Mouse (Mus musculus): ENCODE measurements around the gene Syn3. TPM values are rescaled to one million over a fixed set of nuclear protein-coding genes. Genes with fewer than 3 reads are reported as not detected.

The Syn3 gene
- total RNA-seq, 2 experiments from 2014 or later, result 0.62 TPM; not detected in 1

DNA sequence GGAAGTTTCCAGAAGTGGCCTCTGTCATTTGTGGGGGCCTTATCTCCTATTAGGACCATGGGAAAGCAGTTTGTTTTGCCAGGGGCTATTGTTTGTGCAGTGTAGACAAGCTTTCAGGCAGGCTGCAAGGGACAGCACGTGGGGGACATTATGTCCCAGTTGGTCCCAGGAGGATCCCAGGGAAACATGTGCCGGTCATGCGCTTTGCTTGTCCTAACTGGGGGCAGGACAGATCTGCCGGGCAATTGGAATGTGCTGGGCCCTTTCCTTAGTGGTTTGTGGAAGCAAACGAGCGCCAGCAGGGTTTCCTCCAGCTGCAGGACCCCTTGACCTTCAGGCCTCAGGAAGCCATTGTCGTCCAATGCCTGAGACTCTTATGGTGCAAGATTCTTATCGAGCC lies 157.1 kb downstream of the Syn3 start:
- no peak for ATAC-seq (replicated peaks; ENCODE audit: poor library complexity)

DNA sequence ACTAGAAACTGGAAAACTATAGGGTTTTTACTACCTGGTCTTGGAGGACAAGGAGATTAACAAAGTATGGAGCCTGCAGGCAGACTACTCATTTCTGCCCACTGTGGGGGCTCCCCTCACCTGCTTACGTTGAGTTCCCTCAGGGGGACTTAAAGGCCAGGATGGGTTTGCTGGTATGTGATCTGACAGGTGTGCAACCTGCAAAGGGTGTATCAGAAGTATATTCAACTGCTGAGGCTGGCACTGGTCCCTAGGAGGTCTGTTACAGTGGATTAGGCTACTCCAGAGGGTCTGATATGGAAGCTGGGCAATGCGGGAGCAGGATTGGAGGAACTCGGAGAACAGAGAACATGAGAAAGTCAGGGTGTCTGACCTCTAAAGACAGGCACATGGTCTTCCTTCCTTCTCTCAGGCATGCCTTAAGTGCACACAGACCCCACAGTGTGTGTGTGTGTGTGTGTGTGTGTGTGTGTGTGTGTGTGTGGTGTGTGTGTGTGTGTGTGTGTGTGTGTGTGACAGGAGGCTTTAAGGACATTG lies 157.6 kb downstream of the Syn3 start:
- no peak for ATAC-seq (replicated peaks; ENCODE audit: poor library complexity)

DNA sequence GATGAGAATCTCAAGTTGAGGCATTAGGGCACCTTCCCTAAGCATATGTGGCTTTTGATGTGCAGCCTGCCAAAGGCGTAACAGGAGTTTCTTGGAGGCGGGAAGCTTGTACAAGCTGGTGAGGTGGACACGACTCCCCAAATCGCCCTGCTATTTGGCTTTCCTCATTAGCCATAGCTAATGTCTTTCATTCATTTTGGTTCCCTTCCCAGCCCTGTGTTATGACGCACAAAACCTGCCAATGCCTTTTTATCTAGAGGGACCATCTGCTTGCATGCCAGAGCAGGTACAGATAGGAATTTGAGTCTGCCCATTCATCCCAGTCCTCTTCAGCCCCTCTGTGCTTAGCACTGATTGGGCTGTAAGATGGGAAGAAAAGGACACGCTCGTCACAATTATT lies 158.3 kb downstream of the Syn3 start:
- peak; percentile 30 for ATAC-seq (replicated peaks; ENCODE audit: poor library complexity)

DNA sequence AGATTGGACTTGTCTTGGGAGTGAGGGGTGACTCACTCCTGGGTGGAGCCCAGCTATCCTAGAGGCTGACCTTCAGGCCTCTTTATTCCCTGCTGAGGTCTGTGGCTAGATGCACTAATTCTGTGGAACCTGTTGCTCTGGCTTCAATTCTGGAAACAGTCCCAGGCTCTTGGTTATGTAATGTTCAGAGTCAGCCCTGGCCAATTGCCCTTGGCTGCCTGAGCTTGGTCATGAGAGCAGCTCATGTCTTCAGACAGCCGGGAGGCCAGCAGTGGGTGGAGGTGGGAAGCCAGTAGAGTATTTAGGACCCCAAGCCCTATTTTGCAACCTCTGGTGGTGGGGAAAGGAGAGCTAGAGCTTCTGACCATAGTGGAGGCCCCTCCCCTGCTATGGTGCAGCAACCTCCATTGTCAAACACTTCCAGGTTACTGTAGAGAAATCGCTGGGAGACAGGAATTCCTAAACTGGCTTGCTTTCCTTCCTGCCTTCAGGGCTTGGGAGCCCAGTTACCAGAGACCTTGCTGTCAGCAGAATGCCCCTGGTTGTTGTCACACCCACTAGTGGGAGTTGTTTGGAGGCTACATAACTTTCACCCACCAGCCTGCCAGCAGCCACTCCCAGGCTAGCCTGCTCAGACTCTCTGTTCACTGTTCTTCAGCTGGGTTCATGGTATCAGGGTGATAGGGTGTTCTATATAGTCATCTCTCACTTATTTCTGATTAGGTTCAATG lies 158.9 kb downstream of the Syn3 start:
- no peak for ATAC-seq (replicated peaks; ENCODE audit: poor library complexity)

DNA sequence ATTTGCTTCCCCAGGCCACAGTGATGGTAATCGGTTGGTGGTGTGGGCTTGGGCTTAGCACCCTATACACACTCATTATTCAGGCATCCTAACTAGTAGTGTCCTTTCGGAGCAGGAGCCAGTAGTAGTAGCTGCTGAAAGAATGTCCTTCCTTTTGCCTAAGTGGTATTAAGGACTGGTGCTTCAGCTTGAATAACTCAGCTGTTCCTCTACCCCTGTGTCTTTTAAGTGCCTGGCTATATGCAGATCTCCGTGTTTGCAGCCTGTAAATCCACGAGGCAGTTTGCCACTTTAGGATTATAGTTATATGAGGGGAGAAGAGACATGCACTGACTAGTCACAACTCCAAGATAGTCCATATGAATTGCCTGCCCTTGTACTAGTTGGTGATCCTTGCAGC lies 159.6 kb downstream of the Syn3 start:
- no peak for ATAC-seq (replicated peaks; ENCODE audit: poor library complexity)

DNA sequence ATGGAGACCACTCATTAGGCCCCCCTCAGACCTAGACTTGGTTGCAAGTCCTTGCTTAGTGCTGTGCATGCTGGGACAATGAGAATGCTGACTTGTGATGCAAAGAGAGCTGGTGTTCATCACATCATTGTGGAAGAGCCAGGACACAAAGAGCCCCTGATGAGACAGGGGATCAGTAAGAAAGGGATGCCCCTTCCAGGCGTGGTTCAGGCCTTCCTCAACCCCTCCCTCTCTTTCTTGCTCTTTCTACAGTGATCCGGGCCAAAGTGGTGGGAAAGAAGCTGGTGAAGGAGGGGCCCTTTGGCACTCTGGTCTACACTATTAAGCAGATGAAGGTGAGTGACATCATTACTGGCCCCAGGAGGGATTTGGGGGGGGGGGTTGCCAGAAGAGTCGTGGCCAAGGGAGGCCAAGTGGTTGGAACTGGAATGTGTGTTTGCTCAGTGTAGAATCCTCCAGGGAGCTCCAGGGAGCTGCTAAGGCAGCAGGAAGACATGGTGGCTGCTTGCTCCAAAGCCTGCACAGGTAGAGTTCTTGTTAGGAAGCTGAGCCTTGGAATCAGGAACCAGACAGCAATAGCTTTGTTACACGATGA lies 160.5 kb downstream of the Syn3 start:
- no peak for ATAC-seq (replicated peaks; ENCODE audit: poor library complexity)

DNA sequence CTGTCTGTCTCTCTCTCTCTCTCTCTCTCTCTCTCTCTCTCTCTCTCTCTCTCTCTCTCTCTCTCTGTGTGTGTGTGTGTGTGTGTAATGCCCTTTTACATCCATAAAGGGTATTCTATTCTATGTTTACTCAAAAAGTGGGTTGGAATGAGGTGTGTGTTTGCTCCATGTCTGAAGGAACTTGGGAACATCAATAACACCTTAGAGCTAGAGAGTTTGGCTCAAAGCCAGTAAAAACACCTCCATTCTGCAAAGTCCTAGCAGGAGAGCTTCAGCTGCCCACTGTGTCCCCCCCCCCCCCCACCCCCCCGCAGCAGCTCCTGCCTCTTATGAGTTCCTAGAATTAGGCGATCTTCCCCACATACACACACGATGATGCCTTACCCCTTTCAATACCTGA lies 161.5 kb downstream of the Syn3 start:
- no peak for ATAC-seq (replicated peaks; ENCODE audit: poor library complexity)

DNA sequence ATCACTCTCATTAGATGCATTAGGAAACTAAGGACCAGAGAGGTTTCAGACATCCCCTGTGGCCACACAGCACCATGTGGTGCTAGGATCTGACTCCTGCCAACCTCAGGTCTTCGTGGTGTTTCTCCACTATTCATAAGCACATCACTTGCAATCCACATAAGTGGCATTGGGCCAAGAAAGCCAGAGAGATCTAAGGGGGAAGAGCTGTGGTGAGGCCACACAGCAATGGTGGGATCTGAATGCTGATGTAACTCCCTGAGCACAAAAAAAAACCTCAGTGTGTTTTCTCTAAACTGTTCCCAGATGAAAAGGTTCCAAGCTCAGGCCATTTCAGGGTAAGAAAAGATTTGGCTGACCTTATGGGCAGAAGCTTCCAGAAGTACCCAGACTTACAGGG lies 162.2 kb downstream of the Syn3 start:
- no peak for ATAC-seq (replicated peaks; ENCODE audit: poor library complexity)

DNA sequence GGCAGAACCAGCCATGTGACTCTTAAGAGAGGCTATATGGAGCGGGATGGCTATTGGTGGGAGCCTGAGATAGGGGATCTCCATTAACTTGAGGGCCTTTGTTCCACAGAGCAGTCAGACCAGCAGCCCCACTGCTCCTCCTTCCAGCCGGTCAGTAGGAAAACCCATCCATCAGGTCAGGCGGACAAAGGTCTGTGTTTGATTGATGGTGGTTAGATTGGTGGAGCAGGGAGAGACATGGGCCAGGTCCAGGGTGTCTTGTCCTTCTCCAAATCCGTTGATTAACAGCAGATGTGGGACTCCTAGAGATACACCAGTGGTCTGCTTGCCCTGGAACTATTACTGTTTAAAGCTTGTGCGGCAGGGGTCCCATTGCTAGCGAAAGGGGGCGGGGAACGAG lies 164.1 kb downstream of the Syn3 start:
- no peak for ATAC-seq (replicated peaks; ENCODE audit: poor library complexity)

DNA sequence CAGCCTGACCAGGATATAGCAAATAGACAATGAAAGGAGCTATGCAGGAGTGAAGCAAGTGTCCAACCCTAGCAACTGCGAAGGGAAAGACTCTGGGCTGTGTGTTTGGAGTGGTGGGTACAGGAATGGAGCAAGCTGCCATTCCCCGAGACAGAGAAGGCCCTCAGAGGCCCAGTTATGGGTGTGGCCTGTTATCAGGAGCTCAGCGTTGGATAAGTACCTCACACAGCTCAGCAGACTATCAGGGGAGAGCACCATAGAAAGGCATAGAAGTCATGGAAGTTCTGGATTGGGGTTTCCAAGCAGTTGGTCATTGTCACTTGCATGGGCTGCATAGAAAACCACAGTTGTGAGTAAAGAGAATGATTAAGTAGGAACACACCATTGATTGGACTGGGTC lies 165.8 kb downstream of the Syn3 start:
- ATAC-seq (replicated peaks; ENCODE audit: poor library complexity), result 0 out of 2 replicates have a peak, but pooled peaks have one; percentile 32

DNA sequence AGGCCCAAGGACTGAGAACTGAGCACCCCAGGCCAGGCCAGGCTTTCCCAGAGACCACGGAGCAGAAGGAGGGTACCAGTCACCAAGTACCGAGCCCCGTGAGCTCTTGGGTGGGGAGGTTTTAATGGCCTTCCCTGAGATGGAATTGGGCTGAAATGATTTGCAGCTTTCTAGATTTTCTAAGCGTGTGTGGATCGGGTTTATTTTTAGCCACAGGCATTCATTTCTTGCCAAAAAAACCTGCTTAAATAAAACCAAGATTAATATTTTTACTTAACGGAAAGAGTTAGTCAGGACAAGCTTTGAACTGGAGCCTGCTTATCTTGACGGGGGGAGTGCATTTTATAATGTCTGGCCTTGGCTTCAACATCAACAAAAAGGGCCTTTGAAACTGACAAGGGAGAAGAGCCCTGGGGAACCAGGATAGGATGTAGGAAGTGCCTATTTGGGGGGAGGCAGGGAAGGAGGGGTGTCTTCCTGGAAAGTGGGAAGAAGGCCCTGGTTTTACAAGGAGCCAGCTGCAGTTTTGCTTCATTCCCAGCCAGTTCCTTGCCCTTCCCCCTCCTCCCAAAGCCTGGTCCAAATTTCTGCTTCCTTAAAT lies 166.9 kb downstream of the Syn3 start:
- no peak for ATAC-seq (replicated peaks; ENCODE audit: poor library complexity)

DNA sequence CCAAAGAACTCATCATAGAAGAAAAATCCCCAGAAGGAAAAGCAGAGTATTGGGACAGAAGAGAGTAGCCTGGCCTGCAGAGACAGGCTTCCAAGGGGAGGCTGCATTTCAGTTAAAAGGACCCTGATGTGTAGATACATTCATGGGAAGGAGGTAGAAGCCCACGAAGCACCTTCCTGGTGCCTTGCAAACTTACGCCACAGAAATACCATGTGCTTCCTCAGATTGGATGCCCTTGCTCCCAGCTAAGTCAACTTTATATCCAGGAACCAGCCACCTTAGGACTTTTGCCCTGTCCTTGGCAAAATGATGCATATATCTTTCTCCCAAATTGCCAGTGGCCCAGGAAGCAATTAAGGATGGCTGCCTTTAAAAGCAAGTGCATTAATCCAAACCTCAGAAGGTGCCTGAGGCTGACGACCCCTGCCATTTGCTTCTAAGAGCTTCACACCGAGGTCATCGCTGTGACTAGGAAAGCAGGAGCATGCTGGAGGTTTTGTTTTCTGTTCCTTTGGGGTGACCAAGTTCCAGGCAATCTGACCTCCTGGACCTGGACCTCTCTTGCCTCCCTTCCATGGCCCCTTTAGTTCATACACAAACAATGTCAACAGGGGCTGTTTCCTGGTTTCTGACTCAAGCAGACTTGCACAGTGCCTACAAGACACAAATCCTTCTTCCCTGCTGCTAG lies 167.6 kb downstream of the Syn3 start:
- no peak for ATAC-seq (replicated peaks; ENCODE audit: poor library complexity)

DNA sequence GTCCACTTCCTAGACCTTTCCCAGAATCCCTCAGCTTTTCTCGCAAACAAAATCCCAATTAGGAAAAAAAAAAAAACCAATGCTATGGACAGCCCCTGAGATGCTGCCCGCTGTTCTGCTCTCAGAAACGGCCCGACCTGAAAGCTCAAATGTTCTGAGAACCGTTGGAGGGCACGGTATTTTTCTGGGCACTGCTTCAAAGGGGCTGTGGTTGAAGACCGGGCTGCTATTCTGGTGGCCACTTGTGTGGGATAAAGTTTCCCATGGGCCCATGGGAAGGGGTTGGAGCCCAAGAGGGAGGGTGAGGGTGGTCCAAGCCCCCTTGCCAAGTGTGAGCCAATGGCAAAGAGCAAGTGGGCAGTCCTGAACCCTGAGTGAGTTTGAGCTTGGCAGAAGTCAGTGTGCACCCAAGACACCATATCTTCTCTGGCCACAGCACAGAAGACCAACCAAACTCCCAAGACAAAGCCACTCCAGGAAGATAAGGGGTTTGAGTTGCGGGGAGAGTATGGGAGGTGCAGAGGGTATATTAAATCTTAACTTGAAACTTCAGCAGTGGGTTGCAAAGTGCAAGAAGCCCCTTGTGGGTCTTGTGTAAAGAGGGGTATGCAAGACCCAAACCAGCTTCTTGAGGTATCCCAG lies 169.3 kb downstream of the Syn3 start:
- no peak for ATAC-seq (replicated peaks; ENCODE audit: poor library complexity)

DNA sequence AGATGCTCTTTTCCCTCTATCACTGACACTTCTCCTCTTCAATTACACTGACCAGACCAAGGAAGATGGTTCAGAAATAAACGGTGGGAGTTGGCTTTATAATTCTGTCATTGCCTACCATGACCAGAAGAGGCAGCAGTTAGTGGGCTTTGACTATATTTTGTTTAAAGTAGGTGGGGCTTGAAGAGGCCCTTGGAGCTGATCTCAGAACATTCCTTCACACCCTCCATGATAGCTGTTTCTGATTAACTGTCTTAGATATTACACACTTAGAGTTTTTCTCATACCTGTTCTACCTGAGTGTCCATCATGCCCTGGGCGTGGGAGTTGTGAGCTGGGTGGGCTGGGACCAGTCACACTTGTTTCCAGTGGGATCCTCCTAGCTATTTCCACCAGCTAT lies 170.0 kb downstream of the Syn3 start:
- ATAC-seq (replicated peaks; ENCODE audit: poor library complexity), result peak; percentile 67

DNA sequence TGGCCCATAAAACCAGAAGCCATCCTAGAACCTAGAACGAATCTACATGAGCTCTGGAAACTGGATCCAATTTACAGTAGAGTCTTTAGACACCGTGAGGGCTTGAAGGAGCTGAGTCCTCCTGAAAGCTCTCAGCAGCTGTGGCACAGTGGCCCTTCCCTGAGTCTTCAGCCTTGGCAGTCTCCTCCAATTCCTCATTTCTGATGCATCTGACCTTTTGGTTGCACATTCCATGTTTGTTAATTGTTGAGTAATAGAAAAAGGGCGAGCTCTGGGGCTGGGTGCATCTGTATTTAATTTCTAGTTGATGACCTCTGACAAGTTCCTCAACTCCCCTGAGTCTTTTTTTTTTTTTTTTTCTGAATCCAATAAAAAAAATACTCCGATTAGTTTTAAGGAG lies 170.6 kb downstream of the Syn3 start:
- ATAC-seq (replicated peaks; ENCODE audit: poor library complexity), result no peak

DNA sequence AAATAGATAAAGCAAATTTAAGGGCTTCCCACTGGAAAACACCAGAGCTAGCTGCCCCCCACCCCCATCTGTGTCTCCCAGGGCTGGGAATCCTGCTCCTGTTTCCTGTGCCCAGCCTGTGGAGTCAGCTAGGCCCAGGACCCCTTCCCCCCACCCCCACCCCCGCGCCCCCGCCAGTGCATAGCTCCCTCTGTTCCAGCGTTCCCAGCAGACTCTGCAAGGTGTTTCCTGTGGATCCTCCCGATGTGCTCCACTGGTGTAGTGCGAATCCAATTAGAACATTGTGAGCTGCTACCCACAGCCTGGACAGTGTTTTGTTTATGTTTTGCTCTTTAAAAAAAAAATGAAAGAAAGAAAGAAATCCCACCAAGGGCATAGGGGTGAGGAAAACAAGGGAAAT lies 173.4 kb downstream of the Syn3 start:
- ATAC-seq (replicated peaks; ENCODE audit: poor library complexity), result no peak

DNA sequence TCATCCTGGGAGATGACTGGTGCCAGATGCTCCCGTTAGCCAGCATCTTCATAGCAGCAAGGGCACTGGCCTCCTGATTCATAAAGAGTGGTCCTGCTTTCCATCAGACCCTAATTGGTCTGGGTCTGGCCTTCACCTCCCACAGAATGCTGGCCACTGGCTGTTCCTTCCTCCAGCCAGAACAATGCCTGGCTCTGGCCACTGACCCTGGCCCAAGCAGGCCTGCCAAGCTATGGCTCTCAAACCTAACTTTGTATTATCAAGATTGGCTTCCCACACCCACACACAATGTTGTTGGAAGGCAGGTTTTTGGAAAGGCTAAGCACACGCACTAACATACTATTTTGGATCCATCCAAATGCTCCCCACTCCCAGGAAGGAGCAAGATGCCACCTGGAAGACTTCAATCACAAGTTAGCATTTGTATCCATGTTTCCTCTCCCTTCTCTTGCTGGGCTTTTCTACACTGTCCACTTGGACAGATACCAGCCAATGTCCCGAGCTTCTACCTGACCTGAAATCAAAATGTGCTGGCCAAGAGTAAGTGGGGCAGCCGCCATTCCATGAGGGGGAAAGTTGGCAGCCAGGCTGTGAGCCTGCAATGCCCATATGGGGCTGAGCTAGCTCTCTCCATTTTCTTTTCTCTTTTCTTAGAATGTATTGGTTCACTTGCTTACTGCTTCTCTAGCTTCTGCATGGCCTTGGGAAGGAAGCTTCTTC lies 175.3 kb downstream of the Syn3 start:
- ATAC-seq (replicated peaks; ENCODE audit: poor library complexity), result no peak

DNA sequence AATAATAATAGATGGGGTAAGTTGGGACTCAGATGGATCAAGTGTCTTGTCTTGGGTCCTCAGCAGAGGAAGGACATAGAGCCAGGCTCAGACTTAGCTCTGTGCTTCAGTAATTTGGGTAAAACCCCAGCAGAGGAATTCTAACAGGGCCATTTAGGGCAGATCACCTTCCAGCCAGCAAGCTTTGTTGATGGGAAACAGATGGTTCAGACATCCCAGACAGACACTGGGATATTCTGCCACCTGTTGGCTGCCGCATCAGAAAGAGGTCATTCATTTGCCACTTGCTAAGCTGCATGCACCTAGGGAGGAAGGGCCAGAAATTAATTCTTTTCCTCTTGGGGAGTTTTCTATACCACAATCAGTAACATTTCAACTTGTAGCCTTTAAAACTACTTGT lies 176.7 kb downstream of the Syn3 start:
- no peak for ATAC-seq (replicated peaks; ENCODE audit: poor library complexity)

DNA sequence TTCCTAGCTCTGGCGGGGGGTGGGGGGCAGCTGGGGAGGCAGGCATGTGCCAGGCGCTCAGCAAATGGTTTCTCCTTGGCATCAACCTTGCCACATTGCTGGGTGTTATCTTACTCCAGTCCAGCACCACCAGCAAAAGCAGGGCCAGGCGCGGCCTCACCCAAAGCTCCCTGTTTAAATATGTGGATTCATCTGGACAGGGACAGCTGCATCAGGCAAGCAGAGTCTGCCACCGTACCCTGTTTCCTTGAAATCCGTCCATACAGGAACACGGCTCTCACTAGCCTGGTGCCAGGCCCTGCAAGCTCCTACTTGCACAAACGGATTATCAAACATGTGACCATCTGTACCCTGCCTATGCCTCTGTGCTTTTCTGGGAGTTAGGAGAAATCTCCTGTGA lies 177.5 kb downstream of the Syn3 start:
- ATAC-seq (replicated peaks; ENCODE audit: poor library complexity), result no peak

DNA sequence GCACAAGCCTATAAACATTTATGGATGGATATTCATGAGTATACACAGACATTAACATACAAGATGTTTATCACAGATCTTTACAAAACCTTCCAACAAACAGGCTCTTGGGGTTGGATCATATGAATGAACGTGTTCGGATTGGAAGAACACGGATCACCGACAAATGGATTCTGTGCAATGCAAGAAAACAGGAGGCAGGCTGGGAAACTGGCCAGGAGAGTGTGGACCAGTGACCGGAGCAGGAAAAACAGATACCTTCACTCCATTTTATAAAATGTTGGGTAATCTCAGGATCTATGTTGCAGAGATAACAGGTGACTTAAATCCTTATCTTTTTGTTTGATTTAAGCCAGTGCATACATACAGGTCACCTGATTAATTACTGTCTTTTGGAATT lies 178.5 kb downstream of the Syn3 start:
- ATAC-seq (replicated peaks; ENCODE audit: poor library complexity), result no peak

DNA sequence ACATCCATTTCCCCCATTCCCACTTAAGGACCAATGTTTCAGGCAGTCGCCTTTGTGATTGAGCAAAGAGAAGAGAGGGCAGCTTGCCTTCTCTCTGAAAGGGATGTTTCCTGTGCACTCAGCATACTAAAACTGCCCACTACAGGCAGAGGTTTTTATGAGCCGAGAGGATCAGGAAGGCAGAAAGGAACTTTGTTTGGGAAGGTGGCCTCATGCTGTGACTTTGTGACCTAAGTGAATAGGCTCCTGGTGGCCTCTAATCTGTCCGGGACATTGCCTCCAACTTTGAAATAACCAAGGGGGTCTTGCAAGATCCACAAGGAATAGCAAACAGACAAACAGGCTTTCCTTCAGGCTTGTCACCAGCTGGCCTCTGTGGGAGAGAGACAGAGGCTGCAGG lies 179.2 kb downstream of the Syn3 start:
- ATAC-seq (replicated peaks; ENCODE audit: poor library complexity), result no peak

All from megakaryocyte progenitor cell, adult 5-6 weeks (primary cell).